Mouse (Mus musculus): ENCODE results near the gene Tarbp2.

The Tarbp2 gene

DNA sequence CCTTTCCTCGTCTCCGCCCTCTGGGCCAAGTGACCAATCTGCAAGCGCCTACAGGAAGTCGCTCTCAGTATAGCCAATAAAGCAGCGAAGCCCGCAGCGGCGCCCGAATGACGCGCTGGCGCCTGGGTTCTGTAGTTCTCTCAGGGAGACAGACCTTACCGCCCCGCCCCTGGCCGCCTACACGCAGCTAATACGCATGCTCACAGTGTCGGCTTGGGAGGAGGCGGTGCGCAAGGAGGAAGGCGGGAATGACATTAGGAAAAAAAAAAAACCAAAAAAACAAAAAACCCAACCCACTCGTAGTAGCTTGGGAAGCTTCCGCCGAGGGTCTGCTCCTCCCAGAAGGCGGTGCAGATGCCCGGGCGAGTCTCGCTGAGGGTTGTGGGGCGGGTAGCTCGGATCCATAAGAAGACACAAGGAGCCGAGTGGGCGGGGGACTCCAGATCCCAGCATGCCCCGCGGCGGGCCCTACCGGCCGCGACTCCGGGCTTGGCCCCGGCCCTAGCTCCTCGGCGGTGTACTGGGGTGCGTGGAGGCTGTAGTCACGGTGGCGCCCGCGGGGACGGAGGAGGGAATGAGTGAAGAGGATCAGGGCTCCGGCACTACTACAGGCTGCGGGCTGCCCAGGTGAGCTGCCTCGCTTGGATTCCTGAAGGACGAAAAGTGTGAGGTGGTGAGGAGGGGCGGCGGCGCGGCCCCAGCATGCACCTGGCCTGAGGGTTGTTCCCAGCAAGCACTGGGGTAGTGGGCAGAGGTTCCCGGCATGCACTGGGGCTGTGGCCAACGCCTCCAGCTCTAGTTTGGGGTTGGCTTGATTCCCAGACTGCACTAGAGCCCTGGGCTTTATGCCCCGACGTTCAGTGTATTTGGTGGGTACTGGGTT lies at the start of gene Tarbp2:
Gene Tarbp2 (plus strand): TSS at position 217 of the 883 bp plus-strand sequence.
- peak; percentile 99 for DNase-seq (ENCODE audit: low spot score)

DNA sequence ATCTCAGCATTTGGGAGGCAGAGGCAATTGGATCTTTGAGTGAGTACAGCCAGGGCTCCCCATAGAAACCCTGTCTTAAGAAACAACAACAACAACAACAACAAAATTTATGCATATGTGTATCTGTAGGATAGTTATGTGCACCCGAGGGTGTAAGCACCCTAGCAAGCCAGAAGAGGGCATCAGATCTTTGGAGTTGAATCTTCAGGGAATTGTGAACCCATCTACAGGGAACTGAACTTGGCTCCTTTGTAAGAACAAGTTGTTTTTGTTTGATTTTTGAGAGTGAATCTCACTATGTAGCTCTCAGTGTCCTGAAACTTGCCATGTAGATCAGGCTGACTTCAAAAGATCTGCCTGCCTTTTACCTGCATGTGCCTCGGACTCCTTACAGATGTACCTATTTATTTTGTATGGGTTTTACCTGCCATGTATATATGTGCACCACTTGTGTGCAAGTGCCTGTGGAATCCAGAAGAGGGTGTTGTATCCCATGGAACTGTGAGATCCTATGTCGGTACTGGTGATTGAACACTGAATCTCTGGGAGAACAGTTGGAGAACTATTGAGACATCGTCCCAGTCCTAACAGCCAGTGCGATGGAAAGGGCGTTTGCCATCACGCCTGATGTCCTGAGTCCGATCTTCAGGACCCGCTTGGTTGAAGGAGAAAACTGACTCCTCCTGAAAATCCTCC lies 49.2 kb upstream of the Tarbp2 start:
- DNase-seq (ENCODE audit: low spot score) = no peak

DNA sequence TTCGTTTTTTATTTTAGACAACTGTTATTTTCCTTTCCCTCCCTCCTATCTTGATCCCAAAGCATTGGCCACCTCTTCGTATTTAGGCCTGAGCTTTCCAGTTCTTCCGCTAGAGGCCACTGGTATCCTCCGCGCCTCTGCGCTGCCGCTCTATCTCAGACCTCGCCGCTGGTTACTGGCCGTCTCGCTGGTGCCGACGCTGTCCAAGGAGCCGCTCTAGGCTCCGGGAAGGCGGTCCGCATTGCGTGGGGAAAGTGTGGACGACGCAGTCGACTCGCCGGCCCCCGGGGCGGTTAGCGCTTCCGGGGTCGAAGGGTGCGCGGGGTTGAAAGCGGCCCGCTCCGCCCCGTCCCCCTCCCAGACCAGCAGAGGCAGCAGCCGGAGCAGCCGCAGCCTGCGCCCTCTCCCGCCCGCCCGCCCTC lies 47.8 kb upstream of the Tarbp2 start, which contains the start of gene Pcbp2:
Gene Pcbp2 (plus strand): TSS at position 357 of the 422 bp plus-strand sequence.
- DNase-seq (ENCODE audit: low spot score) = peak; percentile 98

DNA sequence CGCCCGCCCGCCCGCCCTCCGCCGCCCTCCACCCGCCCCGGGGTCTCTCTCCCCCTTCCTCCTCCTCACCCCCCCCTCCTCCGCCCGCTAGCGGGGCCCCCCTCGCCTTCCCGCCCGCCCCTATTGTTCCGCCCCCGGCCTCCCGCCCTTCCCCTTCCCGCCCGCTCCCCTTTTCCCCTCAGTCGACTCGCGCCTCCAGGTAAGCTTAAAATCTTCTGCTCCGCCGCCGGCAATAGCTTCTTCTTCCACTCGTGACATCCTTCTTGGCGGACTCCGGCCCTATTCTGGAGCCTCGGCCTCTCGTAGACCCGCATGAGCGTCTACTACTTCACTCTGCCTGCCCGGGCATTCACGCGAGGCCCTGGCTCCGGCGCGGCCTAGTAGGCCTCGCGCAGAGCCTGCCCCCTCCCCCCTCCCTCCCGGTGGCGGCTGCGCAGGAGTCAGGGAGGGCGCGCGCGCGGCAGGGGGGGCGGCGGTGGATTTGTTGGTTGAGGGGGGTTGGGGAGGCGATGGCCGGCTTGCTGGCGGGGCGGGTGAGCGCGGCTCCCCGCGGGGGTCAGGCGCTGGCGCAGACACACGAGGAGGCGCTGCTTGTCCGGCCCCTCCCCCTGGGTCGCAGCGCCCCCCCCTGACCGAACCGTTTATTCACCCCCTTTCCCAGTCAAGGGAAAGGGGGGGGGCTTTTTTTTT lies 47.2 kb upstream of the Tarbp2 start:
- peak; percentile 84 for DNase-seq (ENCODE audit: low spot score)

DNA sequence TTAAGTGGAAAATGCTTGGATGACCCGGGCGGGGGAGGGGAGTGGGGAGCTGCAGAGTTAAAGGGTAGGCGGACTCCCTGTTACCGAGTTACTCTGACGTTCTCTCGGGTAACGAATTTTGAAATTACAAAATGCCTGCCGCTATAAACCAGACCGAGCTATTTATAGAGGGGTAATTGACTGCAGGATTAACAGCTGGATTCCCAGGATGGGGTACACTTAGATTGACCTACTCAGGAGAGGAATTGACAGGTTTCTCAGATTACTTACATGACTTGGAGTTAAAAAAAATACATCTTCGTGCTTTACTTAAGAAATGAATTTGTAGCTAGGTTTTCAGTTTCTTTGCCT lies 46.7 kb upstream of the Tarbp2 start:
- no peak for DNase-seq (ENCODE audit: low spot score)

DNA sequence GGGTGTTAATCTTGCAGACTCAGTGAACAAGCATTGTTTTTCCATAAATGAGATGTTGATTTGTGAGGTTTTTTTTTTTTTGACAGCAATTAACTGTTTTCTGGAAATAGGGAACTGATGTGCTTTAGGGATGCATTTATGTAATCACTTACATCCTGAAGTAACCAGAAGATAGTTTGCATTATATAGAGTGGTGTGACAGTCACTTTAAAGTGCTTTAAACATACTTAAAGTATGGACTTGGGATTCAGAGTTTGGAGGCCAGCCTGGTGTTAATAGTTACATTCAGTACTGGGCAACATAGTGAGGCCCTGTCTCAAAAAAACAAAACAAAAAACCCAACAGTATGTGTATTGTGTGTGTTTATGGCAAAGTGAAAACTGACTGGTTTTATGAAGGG lies 46.3 kb upstream of the Tarbp2 start:
- no peak for DNase-seq (ENCODE audit: low spot score)

DNA sequence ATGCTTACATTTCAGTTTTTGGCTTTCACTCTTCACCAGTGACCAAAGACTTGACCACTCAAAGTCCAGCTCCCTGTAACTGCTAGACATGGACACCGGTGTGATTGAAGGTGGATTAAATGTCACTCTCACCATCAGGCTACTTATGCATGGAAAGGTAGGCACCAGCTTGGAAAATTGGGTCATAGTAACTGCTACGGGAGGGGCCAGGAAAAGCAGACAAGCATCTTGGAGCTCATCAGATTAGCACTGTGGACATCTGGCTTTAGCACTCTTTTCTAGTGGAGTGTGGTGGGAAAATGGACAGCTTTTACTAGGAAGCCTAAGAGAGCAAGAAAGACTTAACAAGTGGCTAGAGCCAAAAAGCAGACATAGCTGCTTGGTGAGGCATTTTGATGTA lies 44.7 kb upstream of the Tarbp2 start:
- DNase-seq (ENCODE audit: low spot score) = peak; percentile 47

DNA sequence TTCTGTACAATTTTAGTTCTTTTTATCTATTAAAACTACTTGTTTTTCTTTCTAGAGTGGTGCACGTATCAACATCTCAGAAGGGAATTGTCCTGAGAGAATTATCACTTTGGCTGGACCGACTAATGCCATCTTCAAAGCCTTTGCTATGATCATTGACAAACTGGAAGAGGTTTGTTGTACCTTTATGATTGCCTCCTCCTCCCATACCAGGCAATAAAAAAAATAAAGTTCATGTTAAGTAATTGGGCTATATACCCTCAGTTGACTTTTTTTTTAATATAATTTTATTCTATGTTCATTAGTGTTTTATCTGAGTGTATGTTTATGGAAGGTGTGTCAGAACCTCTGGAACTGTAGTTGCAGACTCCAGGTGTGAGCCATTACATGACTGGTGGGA lies 43.5 kb upstream of the Tarbp2 start:
- DNase-seq (ENCODE audit: low spot score) = no peak

DNA sequence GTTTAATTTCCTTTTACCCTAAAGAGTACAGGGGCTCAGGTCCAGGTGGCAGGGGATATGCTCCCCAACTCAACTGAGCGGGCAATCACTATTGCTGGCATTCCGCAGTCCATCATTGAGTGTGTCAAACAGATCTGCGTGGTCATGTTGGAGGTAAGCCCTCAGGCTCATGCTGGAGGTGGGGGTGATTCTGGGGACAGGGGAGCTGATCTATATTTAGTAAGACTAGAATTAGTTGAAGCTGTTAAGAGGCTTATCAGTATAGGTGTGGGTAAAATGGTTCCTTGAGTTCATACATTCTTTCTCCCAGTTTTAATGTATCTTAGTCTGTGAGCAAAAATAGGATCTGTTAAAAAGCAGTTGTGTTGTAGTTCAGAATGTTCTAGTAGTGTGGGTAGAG lies 34.9 kb upstream of the Tarbp2 start:
- DNase-seq (ENCODE audit: low spot score) = no peak

DNA sequence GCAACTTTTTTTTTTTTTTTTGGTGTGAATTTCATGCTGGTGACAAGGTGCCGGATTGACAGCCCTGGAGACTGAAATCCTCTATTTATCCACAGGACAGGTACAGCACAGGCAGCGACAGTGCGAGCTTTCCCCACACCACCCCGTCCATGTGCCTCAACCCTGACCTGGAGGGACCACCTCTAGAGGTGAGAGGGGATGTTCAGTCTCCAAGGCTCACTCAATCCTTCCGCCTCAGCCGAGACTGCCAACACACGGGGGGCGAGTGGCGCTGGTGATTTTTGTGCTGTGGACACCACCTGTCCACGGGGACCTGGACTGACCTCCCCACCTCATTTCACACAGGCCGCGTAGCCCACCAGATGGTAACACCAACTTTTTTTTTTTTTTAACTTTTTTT lies 32.1 kb upstream of the Tarbp2 start:
- no peak for DNase-seq (ENCODE audit: low spot score)

DNA sequence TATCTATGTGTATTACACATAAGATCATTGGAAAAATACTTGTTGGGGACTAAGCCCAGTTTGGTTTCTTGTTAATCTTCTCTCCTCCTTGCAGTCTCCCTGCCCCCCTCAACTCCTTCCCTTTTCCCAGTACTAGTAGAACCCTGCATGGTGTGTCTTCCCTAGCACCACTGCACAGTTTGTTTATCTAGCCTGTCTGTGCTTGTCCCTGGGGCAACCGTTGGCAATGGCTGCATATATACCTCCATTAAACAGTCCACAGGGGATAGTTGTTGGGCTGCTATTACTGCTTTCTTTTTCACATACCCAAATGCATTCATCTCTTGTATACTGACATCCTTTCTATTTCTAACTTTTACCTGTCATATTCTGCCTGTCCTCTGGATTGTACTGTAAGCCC lies 30.3 kb upstream of the Tarbp2 start:
- DNase-seq (ENCODE audit: low spot score) = no peak

DNA sequence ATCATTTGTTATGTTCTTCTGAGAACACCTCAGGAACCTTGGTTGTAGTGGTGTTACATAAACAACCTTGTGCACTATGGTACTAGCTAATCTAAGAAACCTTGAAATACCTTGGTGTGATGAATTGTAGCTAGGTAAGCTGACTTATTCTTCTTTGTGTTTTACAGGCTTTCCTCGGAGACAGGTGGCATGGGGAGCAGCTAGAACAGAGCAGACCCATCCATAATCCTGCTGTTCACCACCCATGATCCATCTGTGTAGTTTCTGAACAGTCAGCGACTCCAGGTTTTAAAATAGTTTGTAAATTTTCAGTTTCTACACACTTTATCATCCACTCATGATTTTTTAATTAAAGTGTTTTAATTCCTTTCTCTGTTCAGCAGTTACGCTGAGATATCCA lies 19.7 kb upstream of the Tarbp2 start:
- DNase-seq (ENCODE audit: low spot score) = no peak

DNA sequence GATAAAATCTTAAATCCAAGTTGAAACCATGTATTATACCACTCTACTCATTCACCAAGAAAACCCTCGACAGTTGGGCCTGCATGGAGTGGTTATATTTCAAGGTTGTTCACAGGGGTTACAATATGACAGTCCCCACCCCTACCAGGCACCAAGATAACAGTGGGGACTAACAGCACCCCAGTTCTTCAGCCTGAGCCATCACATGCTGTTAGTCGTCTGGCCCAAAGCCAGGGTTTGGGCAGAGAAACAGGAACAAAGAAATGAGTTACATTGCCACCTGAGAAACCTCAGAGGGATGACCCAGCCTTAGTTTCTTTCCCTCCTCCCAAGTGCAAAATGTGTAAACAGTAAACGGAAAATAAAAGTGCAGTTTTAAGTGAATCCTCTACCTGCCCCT lies 18.6 kb upstream of the Tarbp2 start:
- no peak for DNase-seq (ENCODE audit: low spot score)

DNA sequence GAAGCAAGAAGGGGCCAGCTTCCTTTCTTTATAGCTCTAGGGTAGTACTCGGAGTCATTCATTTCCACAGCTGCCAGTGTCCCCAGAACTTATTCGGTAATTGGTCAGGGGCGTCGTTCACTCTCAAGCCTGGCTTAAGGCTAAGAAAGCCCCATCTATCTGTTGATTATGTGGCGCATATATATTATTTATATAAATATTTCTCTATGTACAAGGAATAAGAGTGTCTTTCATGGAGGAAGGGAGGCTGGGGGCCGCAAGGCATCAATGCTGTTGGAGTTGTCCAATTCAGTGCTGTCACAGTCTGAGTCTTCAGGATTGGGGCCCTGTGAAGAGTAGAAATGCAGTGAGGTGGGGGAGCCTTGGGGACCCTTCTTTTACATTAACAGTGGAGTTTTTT lies 18.1 kb upstream of the Tarbp2 start:
- no peak for DNase-seq (ENCODE audit: low spot score)

DNA sequence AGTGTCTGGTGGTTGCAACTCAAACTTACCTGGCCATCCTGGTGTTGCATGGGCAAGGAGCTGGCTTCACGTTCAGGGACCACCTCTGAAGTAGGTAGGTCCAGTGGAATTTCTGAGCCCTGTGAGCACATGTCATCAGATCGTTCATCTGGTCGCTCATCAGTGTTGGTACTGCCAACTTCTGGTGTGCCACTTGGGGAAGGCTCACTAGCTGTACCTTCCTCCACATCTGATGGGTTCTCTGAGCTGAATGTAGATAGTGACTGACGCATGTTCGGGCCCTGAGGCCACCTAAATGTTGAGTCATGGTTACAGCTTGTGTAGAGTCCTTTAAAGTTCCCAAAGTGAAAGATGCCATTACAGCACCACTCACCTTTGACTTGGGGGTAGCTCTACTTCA lies 17.5 kb upstream of the Tarbp2 start:
- no peak for DNase-seq (ENCODE audit: low spot score)

DNA sequence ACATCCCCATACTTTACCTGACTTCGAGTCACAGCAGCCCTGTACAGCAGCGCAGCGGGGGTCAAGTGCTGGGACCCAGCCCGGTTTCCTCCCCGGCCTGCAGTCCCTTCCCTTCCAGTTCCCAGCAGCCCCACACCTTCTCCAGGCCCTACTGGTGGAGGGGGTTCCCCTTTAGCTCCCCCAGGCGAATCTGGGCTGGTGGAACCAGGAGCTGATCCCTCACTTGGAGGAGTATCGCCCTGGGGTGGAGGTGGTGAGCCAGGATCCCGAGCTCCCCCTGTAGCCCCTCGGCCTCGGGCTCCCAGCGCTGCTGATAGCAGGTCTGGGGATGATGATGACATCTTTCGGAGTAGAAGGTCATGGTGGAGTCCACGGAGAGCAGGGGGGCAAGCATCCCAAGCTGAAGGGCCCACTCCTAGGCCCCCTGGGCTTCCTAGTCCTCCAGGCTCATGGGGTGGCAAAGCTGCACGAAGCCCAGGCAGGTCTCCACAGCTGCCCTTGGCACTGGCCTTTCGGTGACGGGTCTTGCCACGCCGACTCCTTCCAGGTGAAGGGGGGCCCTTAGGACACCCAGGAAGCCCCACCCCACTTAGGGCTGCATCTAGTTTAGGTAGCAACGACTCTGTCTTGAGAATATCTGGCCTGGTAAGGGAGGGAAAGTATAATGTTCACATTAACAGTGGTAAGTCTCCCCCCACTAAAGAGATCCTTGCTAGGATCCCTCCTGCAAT lies 16.7 kb upstream of the Tarbp2 start:
- DNase-seq (ENCODE audit: low spot score) = no peak

DNA sequence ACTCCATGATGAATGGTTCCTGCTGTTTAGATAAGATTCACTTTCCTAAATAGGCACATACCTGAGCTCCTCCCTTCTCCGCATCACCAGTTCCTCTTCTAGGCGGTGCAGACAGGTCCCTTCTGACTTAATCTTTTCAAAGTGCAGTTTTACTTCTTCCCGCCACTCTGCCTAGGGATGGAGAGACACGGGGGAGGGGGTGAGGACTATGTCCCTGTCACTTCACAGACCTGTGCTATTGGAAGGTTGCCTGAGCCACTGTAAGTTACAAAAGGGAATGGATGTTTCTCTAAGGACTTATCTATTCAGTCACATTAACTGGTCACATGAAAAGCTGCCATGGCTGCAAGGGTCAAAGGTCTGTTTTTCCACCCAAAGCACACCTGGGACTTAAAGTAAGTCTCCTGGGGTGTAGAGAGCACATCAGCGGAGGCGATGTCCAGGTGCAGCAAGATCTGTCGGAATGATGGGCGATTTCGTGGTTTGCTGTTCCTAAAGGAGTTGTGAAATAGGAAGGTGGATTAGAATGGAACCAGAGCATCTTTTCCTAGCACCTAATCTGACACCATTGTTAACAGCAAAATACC lies 15.6 kb upstream of the Tarbp2 start:
- DNase-seq (ENCODE audit: low spot score) = no peak

DNA sequence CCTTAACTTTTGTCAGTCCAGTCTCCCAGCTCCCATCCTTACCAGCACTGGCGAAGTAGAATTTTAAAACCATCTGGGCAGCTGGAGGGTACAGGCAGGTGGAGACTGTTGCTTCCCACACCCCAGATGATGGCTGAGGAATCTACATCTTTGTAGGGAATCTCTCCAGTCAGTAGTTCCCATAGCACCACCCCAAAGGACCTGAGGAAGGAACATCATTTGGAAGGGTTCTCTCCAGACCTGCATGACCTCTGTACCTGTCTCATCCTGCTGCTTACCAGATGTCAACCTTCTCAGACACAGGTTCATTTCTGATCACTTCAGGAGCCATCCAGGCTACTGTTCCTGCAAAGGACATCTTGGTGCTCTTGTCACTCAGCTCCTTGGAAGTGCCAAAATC lies 14.5 kb upstream of the Tarbp2 start, which contains the start of gene Gm10337:
Gene Gm10337 (plus strand): TSS at position 276 of the 400 bp plus-strand sequence.
- no peak for DNase-seq (ENCODE audit: low spot score)

DNA sequence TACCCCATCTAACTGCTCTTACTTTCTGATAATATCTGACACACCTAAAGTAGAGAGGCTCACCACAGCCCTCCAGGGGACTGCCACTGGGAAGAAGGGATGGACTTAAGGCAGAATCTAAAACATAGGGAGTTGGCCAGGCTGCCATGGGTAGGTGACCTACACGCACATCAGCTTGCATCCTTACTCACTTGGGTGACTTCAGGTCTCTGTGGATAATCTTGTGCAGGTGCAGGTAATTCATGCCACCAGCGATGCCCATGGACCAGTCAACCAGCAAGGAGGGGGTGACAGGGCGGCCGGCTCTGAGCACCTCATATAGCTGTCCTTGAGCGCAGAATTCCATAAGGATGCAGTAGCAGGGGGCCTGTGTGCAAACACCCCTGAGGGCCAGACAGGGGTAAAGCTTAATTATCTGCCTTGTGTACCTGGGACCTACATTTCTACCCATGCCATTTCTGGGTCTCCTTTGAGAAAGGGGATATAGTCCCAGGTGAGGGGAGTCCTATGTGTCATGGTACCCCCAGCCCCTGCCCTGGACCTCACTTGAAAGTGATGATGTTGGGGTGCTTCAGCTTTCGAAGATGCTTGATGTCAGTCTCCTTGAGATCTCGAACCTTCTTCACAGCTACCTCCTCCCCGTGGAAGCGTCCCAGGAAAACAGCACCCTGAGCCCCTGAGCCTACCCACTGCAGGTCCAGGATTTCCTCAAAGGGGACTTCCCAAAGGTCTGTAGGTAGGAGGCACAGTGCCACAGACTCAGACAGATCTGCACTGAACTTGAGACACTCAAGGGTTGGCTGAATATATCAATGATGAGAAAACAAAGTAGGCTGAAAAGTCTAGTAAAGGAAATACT lies 13.8 kb upstream of the Tarbp2 start:
- no peak for DNase-seq (ENCODE audit: low spot score)

DNA sequence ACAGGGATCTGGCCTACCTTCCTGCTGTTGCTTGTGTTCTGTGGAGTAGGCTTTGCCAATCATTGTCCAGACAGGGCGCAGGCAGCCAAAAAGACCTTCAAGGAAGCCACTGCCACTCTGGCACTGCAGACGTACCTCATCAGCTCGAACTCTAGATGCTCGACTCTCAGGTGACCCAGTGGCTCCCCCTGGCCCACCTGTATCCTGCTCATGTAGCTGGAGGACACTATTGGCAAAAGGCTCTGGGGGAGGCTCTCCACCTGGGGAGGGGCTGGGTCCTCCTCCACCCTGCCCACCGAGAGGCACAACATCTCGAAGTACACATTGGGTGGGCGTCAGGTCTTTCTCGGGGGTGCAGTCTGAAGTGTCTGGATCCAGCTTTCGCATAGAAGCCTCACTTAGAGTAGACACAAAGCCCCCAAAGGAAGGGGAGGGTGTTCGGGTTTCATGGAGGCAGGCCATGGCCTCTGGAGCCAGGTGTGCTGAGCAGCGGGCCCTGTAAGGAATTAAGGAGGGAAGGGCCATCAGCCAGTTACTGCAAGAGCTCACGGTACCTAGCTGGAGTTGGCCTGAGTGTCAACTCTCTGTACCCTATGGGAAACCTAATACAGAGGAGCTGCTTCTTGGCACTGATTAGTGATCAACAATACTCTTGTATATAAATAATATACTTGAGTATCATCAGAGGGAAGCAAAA lies 12.8 kb upstream of the Tarbp2 start:
- no peak for DNase-seq (ENCODE audit: low spot score)

Data from retina, embryonic 14.5 days (tissue).